Mouse (Mus musculus) left cerebral cortex, postnatal 4 days (tissue): ENCODE data around the gene Lbx2. TPM values are rescaled to one million over a fixed set of nuclear protein-coding genes. Genes with fewer than 3 reads are reported as not detected.
A peak's percentile ranks its signal among the peaks of the same experiment; 100 is the strongest.

ENCODE experiments used
- DNase-seq: peaks from one replicate; pipeline ENCODE4 v3.0.0-alpha.2; 2022
- intact Hi-C: fragments of 180-260 bp; cut with DNase I; formaldehyde crosslinking; loops from one replicate; pipeline ENCODE4 v1.15.1; 2025
- microRNA-seq: library from miRNA; unstranded; fragments of <30 nt; microRNA quantifications from one replicate; pipeline ENCODE4 v1.2.0, GENCODE M21; 2022
- total RNA-seq, 2 experiments: library from RNA; stranded (reverse); gene quantifications; 2 replicates each; pipeline ENCODE4 v1.2.3; 2021

Lbx2 gene
- total RNA-seq, 2 experiments from 2014 or later: not detected

- intact Hi-C loops: no loop called here
- no peak for DNase-seq
These were observed 45.4 kb downstream of the Lbx2 start for GRCm38 (mm10) chr6:83131469-83132034.

GRCm38 (mm10) chr6:83132176-83132919, 46.2 kb downstream of the Lbx2 start:
- intact Hi-C loops: no loop called here
- no peak for DNase-seq

DNA sequence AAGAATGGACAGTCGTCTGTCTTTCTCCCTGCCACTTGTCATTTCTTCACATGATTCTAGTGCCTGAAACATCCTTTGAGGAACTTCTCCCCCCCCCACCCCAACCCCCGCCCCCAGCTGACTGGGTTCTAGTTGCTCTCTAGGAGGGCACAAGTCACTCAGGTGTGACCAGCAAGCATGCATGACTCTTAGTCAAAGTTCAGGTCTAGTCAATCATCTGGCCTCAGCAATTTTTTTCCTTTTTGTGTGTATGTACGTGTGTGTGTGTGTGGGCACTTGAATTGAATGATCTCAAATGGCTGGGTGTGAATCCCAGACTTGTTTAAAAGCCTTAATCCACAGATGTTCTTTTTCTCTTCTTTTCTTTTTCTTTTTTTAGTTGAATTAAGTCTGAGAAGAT, 48.1 kb downstream of the Lbx2 start:
- intact Hi-C loops: no loop called here

GRCm38 (mm10) chr6:83134951-83135513, 48.9 kb downstream of the Lbx2 start, which contains the start of gene Rtkn:
TSS of gene Rtkn (plus strand) at chr6:83135463.
- DNase-seq: no peak
- intact Hi-C loops: no loop called here

More for the DNA sequence above, 48.1 kb downstream of the Lbx2 start:
- no peak for DNase-seq

- intact Hi-C loops: no loop called here
- DNase-seq: no peak
These were observed 49.5 kb downstream of the Lbx2 start for GRCm38 (mm10) chr6:83135571-83136161.

DNA sequence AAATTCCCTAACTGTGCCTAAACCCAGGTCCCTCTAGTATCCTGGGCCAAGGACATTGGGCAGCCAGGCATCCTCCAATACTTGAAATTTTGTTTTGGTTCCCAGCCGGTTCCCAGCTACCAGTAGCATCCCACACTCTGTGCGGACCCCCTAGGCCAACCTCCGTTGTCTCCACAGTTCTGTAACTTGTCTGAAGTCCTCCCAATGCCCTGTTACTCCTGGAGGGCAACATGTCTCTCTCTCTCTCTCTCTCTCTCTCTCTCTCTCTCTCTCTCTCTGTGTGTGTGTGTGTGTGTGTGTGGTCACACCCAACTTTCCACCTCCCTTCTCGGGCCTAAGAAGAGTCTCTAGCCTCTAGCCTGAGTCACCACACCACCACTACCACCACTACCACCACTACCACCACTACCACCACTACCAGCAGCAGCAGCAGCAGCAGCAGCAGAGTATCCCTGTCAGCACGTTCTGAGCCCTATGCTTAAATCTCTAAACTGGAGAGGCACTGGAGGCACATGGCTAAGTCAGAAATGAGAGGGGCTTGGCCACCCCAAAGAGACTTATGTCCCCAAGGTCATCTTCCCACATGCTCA, 50.2 kb downstream of the Lbx2 start:
- DNase-seq: no peak
- intact Hi-C loops: no loop called here

DNA sequence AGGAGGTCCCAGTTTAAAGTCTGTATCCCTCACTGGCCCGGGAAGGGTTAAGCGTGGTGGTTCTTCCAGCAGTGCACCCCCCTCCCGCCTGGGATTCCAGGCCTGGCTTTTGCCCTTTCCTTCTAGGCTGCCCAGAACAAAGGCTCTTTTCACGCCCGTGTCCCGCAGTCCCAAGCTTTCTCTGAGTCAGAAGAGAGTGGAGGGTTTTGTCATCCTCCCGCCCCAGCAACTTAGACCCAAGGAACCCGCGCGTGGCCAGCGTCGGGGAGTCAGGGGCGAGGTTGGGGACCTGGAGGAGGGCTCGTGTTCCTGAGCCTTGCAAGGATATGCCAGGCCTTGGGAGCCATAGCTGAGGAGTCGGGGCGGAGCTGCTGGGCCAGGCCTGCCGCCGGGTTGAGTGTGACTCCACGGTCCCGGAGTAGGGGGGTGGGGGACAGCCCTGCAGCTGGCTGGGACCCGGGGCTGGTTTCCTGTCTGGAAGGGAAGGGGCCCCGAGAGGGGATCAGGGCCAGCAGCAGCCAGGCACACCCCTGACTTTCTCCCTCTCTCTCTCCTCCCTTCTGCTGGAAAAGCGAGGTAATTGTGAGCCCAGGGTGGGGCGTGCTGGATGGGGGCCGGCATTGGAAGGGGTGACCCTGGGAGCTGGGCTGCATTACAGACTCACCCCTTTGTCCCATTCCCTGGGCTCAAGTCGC, 50.9 kb downstream of the Lbx2 start:
- intact Hi-C loops: no loop called here
- peak; percentile 63 for DNase-seq

DNA sequence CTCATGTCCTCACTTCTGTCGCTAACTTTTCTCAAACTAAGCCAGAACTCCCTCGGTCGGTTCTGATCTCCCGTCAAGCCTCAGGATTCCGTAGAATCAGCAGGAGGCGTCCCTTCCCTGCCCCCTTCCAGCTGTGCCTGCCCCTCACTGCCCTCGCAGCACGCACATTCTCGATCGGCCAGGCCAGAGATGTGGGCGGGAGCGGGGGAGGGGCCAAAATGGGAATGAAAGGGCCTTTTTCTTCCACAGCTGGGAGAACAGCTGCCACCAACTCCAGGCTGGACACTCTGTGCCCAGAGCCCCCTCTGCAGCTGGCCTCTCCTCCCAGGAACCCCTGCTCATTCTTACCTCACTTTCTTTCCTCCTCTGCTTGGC, 51.4 kb downstream of the Lbx2 start:
- intact Hi-C loops: no loop called here

More for the DNA sequence above, 51.4 kb downstream of the Lbx2 start:
- DNase-seq: peak; percentile 65

Small RNA genes within 50 kb of the gene (microRNA-seq; reads per million reads assigned to microRNA genes)
- not detected for gene Mir3470a
- not detected for gene Mir7040

Other genes starting within 250 kb of the Lbx2 start
- gene Sema4f, start 146.6 kb upstream of the Lbx2 start, total RNA-seq: 10 to 100 TPM; 51.3 to 54.0 TPM
- gene M1ap, start 139.5 kb upstream of the Lbx2 start, total RNA-seq: under 1 TPM in 1 of 2 experiments, not detected in 1; 0.44 TPM
- gene Dok1, start 52.9 kb upstream of the Lbx2 start, total RNA-seq: 1 to 10 TPM in 1 of 2 experiments, under 1 TPM in 1; 0.76 to 1.7 TPM
- gene Loxl3, start 52.2 kb upstream of the Lbx2 start, total RNA-seq: 1 to 10 TPM; 3.2 to 3.6 TPM
- 10 to 100 TPM; 94.8 to 98.5 TPM for gene Aup1, start 31.8 kb upstream of the Lbx2 start, total RNA-seq
- 10 to 100 TPM; 66.1 to 70.5 TPM for gene Htra2, start 31.1 kb upstream of the Lbx2 start, total RNA-seq
- gene Dqx1, start 28.5 kb upstream of the Lbx2 start, total RNA-seq: under 1 TPM; 0.62 to 0.84 TPM
- not detected for gene Tlx2, start 16.1 kb upstream of the Lbx2 start, total RNA-seq
- 10 to 100 TPM; 16.8 to 23.3 TPM for gene Pcgf1, start 8.5 kb upstream of the Lbx2 start, total RNA-seq
- 10 to 100 TPM; 12.0 to 18.4 TPM for gene Ccdc142, start 15.2 kb downstream of the Lbx2 start, total RNA-seq
- gene Gm42688, start 15.2 kb downstream of the Lbx2 start, total RNA-seq: 10 to 100 TPM in 1 of 2 experiments, 1 to 10 TPM in 1; 9.7 to 11.3 TPM
- gene Mrpl53, start 22.7 kb downstream of the Lbx2 start, total RNA-seq: 10 to 100 TPM; 58.4 to 60.7 TPM
- gene Mogs, start 29.1 kb downstream of the Lbx2 start, total RNA-seq: 10 to 100 TPM; 27.2 to 33.2 TPM
- 10 to 100 TPM; 60.3 to 68.7 TPM for gene Wbp1, start 35.2 kb downstream of the Lbx2 start, total RNA-seq
- 10 to 100 TPM; 24.9 to 26.4 TPM for gene Ino80b, start 39.1 kb downstream of the Lbx2 start, total RNA-seq
- gene Rtkn, start 49.1 kb downstream of the Lbx2 start, total RNA-seq: 10 to 100 TPM; 12.3 to 15.2 TPM
- 10 to 100 TPM; 20.1 to 24.3 TPM for gene Wdr54, start 70.0 kb downstream of the Lbx2 start, total RNA-seq
- gene 1700003E16Rik, start 70.0 kb downstream of the Lbx2 start, total RNA-seq: 10 to 100 TPM; 13.3 to 16.9 TPM
- 100 to 1,000 TPM; 319 to 327 TPM for gene Dctn1, start 79.6 kb downstream of the Lbx2 start, total RNA-seq
- under 1 TPM; 0.46 to 0.52 TPM for gene Slc4a5, start 133.5 kb downstream of the Lbx2 start, total RNA-seq
- gene Mthfd2, start 239.5 kb downstream of the Lbx2 start, total RNA-seq: 10 to 100 TPM; 17.3 to 17.5 TPM
- gene Mob1a, start 239.6 kb downstream of the Lbx2 start, total RNA-seq: 10 to 100 TPM; 20.4 to 21.9 TPM